Mouse (Mus musculus): ENCODE measurements around the gene Klhl4. TPM values are rescaled to one million over a fixed set of nuclear protein-coding genes. Genes with fewer than 3 reads are reported as not detected.

Klhl4 gene
- 0.05 TPM in 1 of 2 replicates, not detected in the other for polyA plus RNA-seq (2012; rRNA removed)

DNA sequence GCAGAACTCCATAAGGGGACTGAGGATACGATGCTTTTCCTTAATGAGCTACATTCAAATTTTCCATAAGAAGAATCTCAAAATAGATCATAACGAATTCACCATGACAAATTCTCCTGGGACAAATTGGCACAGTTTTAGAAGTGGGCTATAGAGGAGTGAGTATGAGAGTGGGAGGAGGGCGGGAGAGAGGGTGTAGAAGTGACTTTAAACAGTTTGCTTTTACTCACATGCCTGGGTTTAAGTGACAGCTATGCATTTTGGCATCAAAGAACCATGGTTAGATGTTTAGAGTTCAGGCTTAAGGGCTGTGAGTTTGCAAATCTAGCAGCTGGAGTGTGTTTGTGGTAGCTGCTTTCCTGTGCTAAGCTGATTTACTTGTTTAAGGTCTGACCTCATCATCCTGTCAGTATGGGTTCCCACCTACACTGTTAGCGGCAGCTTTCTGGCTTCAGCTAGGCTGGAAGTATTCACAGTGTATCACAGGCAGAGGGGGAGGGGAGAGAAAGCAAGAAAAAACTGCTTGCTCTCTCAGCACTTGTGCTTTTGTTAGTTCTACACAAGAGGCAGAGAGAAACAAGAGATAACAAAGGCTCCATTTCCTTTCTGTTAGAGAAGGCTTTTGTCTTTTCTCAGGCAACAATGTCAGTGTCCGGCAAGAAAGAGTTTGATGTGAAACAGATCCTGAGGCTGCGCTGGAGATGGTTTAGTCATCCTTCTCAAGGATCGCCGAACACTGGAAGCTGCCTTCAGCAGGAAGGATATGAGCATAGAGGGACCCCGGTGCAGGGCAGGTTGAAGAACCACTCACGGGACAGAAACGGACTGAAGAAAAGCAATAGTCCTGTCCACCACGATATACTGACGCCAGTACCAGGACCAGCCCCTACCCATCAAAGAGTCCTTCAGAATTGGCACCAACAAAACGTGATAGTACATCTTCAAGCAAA lies at the start of gene Klhl4:
Klhl4 (plus strand) TSS at position 552 of the 950 bp plus-strand sequence.

